Mouse (Mus musculus) embryo, embryonic 10 days (tissue): ENCODE results near the gene Rrp1b.
"Not testable (repeated sequence)": the region's sequence is repeated elsewhere in the genome, so short reads cannot be mapped to it uniquely, and the experiment has no call there.

Source experiments
- DNase-seq: peaks from one replicate; pipeline ENCODE4 v3.0.0-alpha.2; 2015; ENCODE audit warnings: low spot score

Rrp1b gene

DNA sequence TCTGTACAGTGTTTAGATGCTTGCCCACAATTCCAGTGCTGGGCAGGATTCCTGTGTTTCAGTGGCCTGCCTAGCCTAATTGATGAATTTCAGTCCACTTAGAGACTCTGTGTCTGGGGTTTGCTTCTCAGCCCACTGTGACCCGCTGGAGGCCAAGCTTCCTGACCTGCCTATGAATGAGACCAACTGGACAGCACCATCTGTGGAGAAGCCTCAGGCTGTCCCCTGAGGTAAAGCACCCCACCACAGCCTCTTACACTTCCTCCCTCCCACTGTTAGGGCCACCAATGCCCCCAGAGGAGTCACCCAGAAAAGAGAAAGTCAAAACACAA is 55.1 kb downstream of the Rrp1b start:
- peak; percentile 19 for DNase-seq

DNA sequence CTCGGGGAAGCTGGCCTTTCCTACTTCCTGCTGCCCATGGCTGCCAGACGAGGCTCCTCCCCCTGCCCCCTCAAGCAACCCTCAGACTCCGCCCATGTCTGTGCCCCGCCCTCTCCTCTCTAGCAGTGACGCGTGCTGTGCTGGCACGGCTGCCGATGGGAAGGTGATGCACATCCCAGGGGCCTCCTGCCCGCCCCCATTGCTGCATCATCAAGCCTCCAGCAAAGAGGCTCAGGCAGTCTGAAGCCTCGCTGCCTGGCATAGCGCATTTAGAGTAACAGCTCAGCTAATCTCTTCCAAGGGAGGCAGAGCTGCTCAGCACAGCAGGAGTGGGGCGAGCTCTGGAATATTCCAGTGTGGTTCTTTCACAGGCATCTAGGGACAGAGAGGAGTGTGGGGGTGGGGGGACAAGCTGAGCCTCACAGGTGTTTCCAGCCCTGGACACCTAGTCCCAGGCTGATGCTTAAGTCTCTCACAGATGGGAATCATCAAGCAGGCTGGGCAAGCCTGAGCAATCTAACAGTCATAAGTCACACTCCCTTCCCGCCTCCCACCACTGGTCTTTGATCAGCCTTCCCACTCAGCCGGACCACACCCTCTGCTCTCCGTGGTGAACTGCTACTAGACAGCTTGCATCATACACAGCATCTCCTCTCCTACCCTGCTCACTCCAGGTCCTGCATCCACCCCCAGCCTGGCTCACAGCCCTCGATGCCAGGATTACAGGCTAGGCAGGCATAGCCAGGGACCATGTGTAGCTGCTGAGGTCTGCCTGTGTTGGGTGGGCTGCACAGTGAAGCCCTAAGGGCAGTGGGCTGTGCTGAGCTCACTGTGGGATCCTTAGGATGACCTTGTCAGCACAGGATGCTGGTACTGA is 55.7 kb downstream of the Rrp1b start:
- DNase-seq = peak; percentile 93

DNA sequence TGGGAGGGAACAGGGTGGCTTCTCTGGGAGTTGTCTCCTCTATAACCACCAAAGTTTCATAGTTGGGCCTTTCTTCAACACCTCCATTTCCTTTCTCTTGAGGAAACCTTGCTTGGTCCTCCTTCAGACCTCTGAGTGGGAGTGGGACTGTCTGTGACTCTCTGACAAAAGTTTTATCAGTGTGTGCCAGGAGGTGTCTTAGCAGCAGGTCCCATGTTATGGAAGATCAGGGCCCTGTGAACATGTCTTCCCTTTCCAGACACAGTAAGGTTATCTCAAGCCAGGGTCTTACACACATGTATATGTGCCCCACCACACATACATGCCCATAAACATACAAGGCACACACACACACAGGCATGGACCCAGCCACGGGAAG is 56.3 kb downstream of the Rrp1b start:
- no peak for DNase-seq

- DNase-seq = no peak
These were observed 57.0 kb downstream of the Rrp1b start for GRCm38 (mm10) chr17:32092895-32093294.

DNA sequence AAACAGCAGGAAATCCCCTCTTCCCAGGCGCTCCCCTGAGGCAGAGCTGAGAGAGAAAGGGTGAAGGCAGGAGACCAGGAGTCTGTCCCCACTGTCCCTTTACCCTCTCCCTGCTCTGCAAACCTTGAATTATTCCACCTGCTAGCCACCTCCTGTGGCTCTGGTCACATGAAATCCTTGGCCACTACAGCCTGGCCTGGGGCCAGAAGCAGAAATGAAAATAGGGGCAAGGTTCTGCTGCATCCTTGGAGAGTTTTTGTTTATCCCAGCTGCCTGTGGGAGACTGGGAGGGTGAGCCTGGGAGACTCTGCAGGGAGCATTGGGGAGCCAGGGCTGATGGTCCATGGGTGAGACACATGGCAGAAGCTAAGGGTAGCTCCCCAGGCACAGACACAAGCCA is 61.8 kb downstream of the Rrp1b start:
- no peak for DNase-seq

DNA sequence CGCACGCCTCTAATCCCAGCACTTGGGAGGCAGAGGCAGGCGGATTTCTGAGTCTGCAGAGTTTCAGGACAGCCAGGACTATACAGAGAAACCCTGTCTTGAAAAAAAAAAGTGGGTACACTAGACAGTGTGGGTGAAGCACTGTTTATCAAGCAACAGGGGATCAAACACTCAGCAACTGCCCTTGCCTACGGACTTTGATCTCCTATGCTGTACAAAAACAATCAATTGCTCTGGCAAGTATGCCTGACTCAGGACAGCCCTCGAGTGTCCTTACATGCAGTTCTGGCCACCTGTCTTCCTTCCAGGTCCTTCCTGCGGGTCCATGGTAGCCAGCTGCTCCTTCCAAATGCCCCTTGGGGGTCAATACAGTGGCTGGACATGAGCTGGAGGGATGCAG is 63.0 kb downstream of the Rrp1b start:
- not testable (repeated sequence) for DNase-seq

GRCm38 (mm10) chr17:32099574-32099942 is 63.7 kb downstream of the Rrp1b start:
- DNase-seq = no peak

GRCm38 (mm10) chr17:32099943-32100586 is 64.2 kb downstream of the Rrp1b start:
- peak; percentile 87 for DNase-seq

DNA sequence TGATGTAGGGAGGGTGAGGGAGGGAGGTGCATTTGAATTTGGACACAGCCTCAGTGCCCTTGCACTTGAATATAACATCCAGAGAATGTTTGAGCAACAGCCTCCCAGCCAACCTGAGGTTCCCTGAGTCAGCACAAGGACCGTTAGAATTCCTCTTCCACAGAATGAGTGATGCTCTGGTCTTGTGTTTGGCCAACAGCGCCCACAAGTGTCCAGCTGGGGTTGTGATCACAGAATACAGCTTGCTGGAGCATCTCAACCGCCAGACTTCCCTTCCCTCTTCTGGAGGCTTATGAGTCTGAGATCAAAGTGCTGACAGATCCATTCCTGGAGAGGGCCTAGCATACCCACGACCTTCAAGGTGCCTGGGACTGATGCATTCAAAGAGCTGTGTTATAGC is 67.2 kb downstream of the Rrp1b start:
- no peak for DNase-seq

- no peak for DNase-seq
These were observed 70.5 kb downstream of the Rrp1b start for GRCm38 (mm10) chr17:32106358-32106757.

DNA sequence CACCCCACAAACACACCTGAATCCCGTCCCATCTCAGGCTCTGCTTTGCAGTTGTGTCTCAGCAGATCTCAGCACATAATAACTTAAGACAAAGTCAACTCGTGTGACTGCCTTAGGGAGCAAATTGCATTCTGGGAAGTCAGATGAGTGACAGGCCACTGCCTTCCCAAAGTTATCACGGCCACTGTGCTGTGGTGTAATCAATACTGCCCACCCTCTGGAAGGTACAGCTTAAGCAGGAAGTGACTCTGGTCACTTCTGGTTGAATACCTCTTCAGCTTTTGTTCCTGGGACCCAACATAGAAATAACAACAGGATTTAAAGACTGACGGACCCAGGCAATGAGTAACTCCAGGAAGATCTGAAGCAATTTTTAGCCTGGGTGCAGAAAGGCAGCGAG is 72.0 kb downstream of the Rrp1b start:
- DNase-seq = no peak

DNA sequence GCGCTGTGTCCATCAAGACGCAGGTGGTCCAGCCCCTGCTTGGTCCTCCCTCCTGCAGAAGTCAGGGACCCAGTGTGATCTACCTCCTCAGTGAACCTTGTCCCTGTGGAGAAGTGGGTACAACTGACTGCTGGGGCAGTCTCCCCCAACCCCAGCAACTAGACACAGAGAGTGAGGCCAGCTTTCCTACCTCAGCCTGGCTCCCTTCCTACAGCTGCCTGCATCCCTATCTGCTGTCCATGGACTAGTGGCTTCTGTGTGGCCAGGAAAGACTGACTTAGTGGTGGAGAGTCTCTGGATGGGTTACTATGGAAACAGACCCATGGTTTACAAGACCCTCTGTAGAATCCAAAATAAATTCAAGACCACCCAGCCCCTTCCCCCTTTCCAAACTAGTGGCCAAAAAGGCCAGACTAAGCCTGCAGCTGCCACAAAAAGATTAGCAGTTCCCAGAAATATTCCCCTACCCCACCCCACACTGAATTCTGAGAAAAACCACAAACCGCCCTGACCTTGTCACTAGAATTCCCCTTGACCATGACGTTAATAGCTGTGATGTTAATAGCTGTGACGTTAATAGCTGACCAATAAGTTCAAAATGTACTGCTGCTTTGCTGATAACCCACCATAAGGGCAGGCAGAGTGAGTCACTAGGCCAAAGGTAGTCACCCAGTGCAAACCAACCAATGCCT is 72.6 kb downstream of the Rrp1b start:
- not testable (repeated sequence) for DNase-seq

DNA sequence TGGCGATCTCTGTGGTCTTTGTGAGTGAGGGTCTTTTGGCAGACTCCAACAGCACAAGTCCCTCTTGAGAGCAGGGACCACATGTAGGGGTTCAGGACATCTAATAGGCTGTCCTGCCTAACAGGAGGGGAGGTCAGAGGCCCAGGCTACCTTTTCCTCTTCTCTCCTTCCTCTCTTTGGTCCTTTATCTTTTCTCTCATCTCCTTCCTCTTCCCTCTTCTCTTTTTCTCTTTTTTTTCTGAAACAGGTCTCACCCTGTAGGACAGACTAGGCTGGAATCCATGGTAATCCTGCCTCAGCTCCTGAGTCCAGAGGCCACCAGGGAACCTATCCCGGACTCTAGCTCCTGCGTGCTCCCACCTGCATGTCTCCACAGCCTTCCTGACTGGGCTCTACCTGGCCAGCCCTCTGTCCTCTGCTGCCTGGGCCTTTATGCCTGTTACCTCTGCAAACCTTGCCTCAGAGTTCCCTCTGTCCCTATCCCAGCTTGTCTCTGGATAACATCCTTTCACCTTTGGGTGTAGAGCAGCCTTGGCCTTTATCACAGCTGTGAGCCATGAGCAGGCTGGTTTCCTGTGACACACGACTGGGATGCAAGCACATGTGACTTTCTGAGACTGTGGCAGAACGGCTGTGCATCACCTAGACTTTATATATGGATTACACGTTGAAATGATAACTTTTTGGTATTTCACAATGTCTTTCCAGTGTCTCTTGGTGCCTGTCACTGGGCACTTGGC is 73.5 kb downstream of the Rrp1b start:
- no peak for DNase-seq

DNA sequence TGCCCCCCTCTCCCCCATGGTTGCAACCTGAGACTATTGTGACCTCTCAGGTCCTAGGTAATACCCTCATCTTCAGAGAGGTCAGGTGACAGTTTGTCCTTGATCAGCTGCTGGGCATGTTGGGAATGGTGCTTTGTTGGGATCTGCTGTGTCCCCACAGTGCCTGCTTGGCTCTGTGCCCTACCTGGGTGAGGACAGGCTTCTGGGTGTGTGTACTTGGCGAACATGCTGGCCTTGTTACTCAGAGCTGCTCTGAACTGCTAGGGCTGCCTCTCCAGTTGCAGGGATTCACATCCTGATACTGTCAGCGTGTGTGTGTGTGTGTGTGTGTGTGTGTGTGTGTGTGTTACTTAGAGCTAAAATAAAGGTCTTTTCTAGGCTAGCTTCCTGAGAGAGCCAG is 74.5 kb downstream of the Rrp1b start:
- no peak for DNase-seq

DNA sequence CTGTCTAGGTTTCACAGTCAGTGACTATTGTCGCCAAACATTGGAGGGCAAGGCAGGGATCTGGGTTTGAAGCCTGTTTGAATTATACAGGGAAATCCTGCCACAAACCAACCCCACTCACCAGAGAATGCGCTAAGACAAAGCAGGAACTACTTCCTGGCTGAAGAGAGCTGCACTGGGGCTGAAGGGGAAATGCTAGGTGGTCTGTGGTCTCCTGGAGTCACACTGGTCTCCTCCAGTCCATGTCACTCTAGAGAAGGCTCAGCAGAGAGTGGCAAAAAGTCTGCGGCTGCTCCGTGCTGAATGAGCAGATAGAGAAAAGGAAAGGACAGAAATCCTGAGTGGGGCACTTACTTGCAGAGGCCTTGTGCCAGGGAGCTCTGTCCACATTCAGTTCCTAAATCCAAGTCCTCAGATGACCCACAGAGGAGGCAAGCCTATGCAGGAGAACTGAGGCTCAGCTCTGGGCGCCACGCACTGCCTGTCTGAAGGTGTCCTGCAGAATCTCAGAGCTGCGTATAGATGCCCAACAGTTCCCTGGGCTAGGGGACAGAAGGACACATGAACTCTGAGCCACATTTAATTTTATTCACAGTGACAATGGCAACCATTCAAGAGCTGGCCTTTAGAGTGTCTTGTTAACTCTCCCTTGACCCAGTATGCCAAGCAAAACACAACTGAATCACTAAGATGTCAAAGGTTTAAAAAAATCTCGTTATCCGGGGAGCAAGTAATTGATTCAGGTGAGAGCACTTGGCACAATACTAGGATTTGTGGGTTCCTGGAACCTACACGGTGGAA is 75.3 kb downstream of the Rrp1b start:
- DNase-seq = no peak
